ENCODE assay signal across 14 mouse cellular contexts in the genomic region with DNA sequence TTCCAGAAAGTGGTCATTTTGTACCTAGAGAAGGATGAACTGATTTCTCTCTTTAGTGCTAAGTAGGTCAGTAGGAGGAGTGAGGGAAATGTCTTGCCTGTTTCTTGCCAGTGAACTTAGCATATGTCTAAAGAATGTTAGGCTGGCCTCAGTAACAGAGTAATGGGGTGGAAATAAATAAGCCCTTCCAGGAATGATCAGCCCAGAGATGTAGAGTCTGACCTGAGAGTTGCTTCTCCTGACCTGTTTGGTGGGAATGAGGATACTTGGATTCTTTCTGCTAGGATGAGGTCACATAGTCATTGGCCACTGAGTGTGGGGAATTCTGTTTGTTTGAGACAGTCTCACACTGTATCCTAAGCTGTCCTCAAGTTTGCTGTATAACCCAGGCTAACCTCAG.
"Had no signal": no experiment of that assay in that cellular context is flagged by ENCODE, and none has a peak within 500 bp of the region (broad histone marks: within the 10 kb centered on the region; RNA-seq: fewer than 3 reads in every experiment).

No protein-coding gene starts in this region.

- H3K27ac ChIP-seq: limb, embryonic 10.5 days; limb, embryonic 13.5 days; liver, embryonic 12.5 days; liver, embryonic 15.5 days; lung, embryonic 15.5 days had no signal

- H3K36me3 ChIP-seq: liver, embryonic 15.5 days had no signal

- H3K27me3 ChIP-seq: limb, embryonic 13.5 days; liver, embryonic 12.5 days; liver, embryonic 15.5 days; lung, embryonic 15.5 days had no signal

- H3K4me3 ChIP-seq: limb, embryonic 10.5 days; limb, embryonic 13.5 days; liver, embryonic 12.5 days; liver, embryonic 15.5 days; lung, embryonic 15.5 days had no signal

- DNase-seq: kidney, adult 18-20 months; kidney, postnatal 10 days; kidney, postnatal 36 days; liver; lung, adult 18-20 months; lung, postnatal 4 days; midbrain, embryonic 14.5 days; thymus, adult 18-20 months; thymus, postnatal 36 days had no signal

- H3K4me1 ChIP-seq: limb, embryonic 10.5 days; liver, embryonic 12.5 days; liver, embryonic 15.5 days; lung, embryonic 15.5 days had no signal
